Mouse (Mus musculus) brain, embryonic 18.5 days (tissue): Measurements from ENCODE around the gene Axin1.
"Not testable (repeated sequence)": the region's sequence is repeated elsewhere in the genome, so short reads cannot be mapped to it uniquely, and the experiment has no call there.

Source experiments
- DNase-seq: peaks from one replicate; pipeline ENCODE4 v3.0.0-alpha.2; 2012; ENCODE audit warnings: low read depth, low spot score

The Axin1 gene

GRCm38 (mm10) chr17:26187592-26187991 lies 49.1 kb downstream of the Axin1 start:
- no peak for DNase-seq

- no peak for DNase-seq
Observed at GRCm38 (mm10) chr17:26188091-26188805, 49.8 kb downstream of the Axin1 start.

- DNase-seq = not testable (repeated sequence)
Observed at GRCm38 (mm10) chr17:26191486-26191885, 53.0 kb downstream of the Axin1 start.

- DNase-seq = no peak
Observed at GRCm38 (mm10) chr17:26192481-26193190, 54.1 kb downstream of the Axin1 start.

- no peak for DNase-seq
Observed at GRCm38 (mm10) chr17:26198892-26199291, 60.4 kb downstream of the Axin1 start, which contains the start of gene Pdia2. Pdia2 (minus strand) TSS chr17:26199087.

GRCm38 (mm10) chr17:26200831-26201705 lies 62.6 kb downstream of the Axin1 start:
- no peak for DNase-seq

- no peak for DNase-seq
Observed at GRCm38 (mm10) chr17:26201998-26202397, 63.5 kb downstream of the Axin1 start.

GRCm38 (mm10) chr17:26202737-26203136 lies 64.2 kb downstream of the Axin1 start, which contains the start of gene Rgs11:
Rgs11 (plus strand) TSS chr17:26202951.
- no peak for DNase-seq

- peak; percentile 3 for DNase-seq
Observed at GRCm38 (mm10) chr17:26203321-26203811, 64.9 kb downstream of the Axin1 start.

GRCm38 (mm10) chr17:26204766-26205165 lies 66.3 kb downstream of the Axin1 start:
- no peak for DNase-seq

GRCm38 (mm10) chr17:26206392-26206791 lies 67.9 kb downstream of the Axin1 start:
- DNase-seq = no peak

- no peak for DNase-seq
Observed at GRCm38 (mm10) chr17:26207686-26208085, 69.2 kb downstream of the Axin1 start, which contains the start of gene Arhgdig. Arhgdig (minus strand) TSS chr17:26207786.

GRCm38 (mm10) chr17:26212241-26212640 lies 73.8 kb downstream of the Axin1 start:
- DNase-seq = no peak

GRCm38 (mm10) chr17:26212681-26213080 lies 74.2 kb downstream of the Axin1 start:
- no peak for DNase-seq

GRCm38 (mm10) chr17:26221508-26221907 lies 83.0 kb downstream of the Axin1 start:
- DNase-seq = no peak

- no peak for DNase-seq
Observed at GRCm38 (mm10) chr17:26225150-26225549, 86.7 kb downstream of the Axin1 start.

- DNase-seq = no peak
Observed at GRCm38 (mm10) chr17:26229776-26230175, 91.3 kb downstream of the Axin1 start.

GRCm38 (mm10) chr17:26231156-26231555 lies 92.7 kb downstream of the Axin1 start:
- DNase-seq = no peak

GRCm38 (mm10) chr17:26232863-26233262 lies 94.4 kb downstream of the Axin1 start:
- DNase-seq = no peak

- no peak for DNase-seq
Observed at GRCm38 (mm10) chr17:26234386-26234785, 95.9 kb downstream of the Axin1 start.

GRCm38 (mm10) chr17:26235077-26235815 lies 96.8 kb downstream of the Axin1 start:
- DNase-seq = no peak
